Mouse (Mus musculus): Measurements from ENCODE around the gene Slc25a42.
A peak's percentile ranks its signal among the peaks of the same experiment; 100 is the strongest.

Gene Slc25a42

DNA sequence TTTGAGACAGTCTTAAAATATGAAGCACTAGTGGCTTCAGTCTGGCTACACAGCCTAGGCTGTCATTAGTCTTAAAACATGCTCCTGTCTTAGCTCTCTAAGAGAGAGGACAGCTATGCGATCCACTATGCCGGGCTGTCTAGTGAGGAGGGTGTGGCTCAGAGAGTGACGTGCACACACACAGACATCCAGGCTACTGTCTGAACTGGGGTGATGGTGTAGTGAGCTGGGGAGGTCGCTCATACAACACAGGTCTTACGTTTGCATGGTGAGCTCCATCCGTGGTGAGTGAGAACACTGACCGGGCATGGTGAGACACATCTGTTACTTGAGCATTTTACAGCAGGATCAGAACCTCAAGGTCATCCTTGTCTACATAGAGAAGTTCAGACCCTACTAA, 40.9 kb downstream of the Slc25a42 start:
- no peak for DNase-seq (ENCODE audit: low read depth, low spot score)

DNA sequence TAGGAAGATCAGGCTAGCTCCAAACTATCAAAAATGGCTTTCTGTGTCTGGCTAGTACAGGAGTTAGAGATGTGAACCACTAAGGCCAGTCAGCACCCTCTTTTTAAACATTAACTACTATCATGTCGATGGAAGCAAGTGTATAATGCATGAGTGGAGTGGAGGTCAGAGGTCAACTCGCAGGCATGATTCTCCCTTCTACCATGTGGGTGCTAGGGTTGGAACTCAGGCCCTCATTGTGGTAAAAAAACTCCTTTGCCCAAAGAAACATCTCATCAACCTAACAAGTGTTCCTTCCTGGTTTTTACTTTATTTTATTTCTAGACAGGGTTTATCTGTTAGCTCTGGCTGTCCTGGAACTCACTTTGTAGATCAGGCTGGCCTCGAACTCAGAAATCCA, 41.4 kb downstream of the Slc25a42 start:
- no peak for DNase-seq (ENCODE audit: low read depth, low spot score)

DNA sequence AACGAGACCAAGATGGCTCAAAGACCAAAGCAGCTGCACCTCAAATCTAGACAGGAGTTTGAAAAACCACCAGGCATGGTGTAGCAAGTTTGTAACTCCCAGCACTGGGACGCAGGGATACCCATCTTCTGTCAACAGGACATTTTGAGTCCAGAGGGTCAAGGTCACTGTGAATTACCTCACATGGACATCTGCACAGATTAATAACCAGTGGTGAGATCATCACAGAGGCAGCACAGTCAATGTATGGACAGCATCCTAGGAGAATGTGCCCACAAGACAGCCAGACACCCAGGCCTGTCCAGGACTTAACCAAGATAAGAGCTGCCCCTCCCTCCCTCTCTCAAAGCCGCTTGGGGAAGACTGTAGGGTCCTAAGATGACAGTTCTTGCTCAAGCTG, 42.0 kb downstream of the Slc25a42 start:
- no peak for DNase-seq (ENCODE audit: low read depth, low spot score)

DNA sequence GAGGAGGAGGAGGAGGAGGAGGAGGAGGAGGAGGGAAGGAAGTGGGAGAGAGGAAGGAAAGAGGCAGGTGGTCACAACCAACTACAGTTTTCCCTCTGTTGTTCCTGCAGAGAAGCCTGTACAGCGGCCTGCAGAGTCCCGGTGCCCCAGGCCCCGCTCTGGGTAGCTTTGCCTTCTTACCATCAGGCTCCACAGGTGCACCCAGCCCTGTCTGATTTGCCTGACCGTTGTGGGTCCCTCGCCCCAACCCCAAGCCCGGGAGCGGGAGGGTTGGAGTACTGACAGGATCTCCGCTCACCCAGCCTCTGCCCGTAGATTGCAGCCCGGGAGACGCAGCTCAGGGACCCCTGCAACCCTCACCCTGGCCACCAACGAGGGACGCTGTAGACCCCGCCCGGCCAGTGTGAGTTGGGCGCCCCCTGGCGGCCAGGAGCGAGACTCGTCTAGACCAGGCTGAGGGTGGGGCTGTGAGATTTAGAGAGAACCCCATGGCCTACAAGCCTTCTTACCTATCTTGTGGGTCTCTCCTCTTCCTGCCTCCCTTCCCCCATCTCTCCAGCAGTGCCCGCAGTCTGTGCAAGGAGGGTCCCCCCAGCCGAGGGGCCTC, 45.5 kb downstream of the Slc25a42 start:
- DNase-seq (ENCODE audit: low read depth, low spot score): peak; percentile 4

DNA sequence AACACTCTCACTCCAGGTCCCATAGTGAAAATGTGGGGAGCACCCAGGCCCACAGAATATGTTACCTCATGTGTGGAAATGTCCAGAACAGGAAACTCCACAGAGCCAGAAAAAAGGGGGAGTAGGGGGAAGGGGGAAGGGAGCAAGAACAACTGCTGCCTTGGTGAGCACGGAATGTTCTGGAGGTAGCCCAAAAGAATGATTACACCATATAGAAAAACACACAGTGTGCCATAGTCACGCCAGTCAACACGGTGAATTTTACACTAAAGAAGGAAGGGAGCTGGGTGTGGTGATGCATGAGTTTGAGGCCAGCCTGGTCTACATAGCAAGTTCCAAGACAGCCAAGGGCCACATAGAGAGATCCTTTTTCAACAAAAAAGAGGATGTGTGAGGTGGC, 48.8 kb downstream of the Slc25a42 start:
- no peak for DNase-seq (ENCODE audit: low read depth, low spot score)

DNA sequence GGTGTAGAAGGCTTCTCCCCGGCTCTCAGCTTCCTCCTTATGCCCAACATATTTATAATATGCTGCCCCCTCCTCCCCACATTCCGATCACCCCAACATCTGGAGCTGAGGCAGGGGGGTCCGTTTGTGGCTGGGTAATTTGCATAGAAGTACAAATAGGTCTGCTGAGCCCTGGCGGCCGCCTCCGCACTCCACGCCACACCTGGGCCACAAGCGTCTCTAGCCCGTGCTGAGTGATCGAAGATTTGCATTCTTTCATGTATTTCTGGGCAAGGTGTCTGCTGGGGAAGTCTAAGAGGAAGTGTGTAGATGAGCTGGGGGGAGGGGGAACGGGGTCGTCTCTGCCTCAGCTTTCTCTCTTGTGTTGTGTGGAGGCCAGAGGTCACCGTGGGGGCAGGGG, 52.1 kb downstream of the Slc25a42 start:
- no peak for DNase-seq (ENCODE audit: low read depth, low spot score)

DNA sequence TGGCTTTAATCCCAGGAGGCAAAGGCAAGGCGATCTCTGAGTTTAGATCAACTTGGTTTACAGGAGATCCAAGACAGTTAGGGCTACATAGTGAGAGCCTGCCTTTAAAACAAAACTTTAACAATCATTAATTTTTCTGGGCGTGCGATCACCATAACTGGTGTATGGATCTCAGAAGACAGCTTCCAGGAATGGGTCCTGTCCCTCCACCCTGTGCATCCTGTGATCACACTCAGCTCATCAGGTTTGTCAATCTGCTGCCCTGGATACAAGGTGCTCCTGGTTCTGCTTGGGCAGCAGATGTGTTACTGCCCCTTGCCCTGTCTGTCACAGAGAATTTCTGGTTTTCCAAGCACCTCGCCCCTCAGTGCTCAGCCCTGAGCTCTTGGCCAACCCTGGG, 52.9 kb downstream of the Slc25a42 start:
- DNase-seq (ENCODE audit: low read depth, low spot score): no peak

DNA sequence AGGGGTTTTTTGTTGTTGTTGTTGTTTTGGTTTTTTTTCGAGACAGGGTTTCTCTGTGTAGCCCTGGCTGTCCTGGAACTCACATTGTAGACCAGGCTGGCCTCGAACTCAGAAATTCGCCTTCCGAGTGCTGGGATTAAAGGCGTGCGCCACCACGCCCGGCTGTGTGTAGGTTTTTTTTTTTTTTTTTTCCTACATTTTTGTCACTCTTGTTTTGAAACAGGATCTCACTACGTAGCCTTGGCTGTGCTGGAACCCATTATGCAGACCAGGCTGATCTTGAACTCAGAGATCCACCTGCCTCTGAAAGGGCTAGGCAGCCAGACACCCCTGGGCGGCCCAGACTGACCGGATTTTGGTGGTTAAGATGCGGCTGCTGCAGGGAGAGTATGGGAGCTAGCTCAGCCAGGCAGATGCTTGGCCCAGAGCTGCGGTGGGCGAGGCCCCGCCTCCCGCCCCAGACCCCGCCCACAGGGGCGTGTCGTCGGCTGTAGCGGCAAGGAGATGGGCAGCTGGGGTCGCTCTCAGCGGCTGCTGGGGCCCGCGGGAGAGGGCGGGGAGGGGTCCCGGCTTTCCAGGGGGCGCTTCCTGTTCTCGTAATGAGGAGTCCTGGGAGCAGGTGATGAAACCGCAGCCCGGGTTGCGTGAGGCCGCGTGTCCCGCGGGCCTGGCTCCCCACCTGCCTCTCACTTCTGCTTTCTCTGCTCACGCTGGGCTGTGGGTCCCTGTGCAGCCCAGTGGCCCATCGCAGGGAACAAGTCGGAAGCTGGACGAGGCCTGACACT, 53.8 kb downstream of the Slc25a42 start:
- DNase-seq (ENCODE audit: low read depth, low spot score): peak; percentile 50

DNA sequence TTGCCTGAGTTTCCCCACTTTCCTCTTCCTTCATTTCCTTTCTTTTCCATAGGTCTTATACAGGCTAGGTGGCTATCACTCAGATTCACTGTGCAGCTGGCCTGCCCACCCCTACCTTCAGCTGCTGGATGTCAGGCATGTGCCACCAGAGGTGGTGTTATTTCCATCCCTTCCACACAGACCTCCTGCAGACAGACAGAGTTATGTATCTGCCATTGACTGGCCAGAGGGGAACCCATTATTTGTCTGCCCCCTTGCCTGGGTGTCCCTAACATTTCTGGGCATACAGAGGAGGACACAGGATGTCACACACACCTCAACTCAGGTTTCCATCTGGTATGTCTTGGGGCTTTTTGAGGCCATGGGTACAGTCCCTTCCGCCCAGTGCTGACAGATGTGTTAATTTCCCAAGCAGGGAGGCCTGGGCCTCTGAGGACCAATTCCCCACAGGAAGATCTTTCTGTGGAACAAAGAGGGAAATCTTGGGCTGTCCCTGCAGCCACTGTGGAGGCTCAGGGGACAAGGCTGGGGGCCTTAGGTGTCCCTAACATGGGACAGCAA, 54.8 kb downstream of the Slc25a42 start:
- no peak for DNase-seq (ENCODE audit: low read depth, low spot score)

DNA sequence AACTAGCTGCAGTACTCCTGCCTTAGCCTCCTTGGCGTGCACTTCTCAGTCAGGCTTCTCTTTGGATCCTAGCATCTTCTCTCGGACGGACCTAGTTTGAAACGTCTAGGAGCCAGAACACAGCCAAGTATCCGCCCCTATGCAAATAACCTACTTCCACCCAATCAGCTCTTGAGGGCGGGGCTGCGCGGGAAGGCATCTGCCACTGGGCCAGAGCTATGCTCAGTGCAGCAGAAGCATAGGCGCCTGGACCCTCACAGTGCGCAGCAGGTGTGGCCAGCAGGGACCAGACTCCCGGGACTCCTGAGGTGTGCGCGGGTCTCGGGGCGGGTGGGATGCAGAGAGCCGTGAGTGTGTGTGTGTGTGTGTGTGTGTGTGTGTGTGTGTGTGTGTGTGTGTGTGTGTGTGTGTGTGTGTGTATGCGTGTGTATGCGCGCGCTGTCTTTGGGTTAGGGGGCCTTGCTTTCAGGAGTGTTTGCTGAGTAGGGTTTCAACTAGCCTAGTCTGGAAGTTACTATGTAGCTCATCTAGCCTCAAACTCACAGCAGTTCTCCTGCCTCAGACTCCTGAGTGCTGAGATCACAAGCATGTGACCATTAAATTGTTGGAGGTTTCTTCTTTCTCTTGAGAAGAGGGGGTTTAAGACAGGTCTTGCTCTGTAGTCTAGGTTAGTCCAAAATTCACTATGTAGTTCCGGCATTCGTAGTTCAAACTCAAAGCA, 59.4 kb downstream of the Slc25a42 start:
- DNase-seq (ENCODE audit: low read depth, low spot score): no peak

DNA sequence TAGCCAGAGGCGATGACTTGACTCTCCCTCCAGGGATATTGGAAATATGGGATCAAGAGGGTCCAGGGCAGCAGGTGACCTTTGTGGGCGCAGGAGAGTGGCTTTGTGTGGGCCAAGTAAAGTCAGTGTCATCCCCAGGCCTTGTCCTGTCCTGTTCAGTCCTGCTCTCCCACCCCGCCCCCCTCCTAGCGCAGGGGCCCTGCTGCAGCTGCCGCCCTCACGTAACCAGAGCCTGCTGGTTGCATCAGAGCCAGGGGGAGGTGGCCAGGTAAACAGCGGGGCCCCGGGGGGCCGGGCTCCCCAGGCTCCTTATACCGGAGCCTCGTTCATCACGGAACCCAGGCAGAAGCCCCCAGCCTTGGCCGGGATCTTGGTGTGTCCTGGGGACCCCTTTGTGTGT, 61.9 kb downstream of the Slc25a42 start:
- no peak for DNase-seq (ENCODE audit: low read depth, low spot score)

DNA sequence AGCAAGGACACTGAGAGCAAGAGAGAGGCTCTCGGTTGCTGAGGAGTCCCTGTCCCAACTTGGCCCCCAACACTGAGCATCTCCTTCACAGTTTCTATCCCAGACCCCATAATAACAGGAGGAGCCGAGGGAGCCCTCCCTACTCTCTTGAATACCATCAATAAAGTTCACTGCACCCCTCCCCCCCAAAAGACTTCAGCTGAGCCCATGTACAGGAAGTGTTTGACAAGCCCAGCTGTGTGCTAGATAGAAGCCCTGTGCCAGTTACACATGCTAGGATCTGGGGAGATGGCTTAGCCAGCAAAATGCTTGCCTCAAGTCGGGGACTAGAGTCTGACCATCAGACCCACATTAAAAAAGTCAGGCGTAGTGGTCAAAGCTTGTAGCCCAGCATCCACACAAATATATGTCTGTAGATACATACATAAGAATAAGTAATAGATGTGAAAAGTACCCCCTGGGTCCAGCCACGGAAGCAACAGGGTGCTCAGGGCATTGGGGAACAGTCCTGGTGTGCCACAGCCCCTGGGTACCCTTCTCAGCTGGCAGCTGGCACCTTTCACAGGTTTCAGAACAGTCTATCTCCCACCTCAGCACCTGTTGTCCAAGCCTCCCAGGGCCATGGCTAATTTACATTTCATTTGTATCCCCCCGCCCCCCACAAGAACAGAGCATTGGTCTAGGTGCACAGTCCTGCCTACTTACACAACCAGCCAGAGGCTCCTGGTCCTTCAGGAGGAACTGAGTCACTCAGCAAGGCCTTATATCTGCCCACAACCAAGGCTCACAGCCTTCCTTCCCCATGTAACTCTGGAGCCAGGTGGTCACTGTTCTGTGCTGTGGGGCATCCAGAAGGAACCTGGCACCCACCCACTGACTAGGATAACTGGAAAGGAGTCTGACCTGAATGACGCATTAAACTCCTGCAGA, 64.2 kb downstream of the Slc25a42 start:
- no peak for DNase-seq (ENCODE audit: low read depth, low spot score)

DNA sequence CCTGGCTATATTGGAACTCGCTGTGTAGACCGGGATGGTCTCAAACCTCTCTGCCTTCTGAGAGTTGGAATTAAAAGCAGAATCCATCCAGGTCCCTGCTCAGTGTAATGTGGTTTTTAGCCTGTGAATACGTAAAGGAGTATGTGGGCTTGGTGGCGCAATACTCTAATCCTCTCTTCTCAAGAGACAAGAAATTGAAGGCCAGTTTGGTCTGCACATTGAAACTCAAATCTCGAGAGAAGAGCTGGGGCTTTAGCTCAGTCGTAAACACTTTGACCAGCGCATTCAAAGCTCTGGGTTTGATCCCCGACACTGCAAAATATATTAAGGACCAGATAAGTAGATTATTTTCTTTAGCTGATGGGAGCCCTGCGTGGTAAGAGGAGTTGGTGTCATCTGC, 72.1 kb downstream of the Slc25a42 start:
- no peak for DNase-seq (ENCODE audit: low read depth, low spot score)

DNA sequence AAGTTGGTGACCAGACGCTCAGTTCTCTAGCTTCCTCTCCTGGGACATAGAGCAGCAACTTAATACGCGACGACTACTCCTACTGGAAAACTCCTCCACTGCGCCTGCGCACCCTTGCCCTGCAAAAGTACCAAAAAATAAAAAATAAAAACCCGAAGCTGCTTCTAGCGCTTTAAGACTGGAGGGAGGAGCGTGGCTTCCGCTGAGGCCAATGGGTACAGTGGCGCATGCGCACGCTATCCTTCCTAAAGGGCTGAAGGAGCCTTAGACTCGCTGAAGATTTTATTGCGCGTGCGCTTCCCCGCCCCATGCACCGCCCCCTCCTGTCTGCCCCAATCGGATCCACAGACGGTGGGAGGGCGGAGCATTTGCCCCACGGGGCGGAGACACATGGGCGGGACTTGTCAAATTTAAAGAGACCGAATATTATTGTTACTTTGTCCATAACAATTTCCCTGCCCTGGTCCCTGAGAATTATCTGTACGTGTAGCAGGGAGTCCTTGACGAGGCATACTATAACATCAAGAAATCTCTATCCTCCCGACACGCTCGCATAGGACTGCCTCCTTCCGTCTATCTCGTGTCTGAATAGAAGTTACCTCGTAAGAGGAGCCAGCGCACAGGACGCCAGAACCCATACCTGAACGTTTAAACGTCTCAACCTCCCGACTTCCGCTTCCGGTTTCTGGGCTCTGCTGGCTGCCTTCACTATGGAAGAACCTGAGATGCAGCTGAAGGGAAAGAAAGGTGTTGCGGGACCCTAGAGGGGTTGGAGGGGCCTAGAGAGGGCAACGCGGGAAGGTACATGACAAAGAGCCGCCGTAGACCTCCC, 72.9 kb downstream of the Slc25a42 start, which contains the start of the genes Rfxank, Borcs8 and Mef2b:
TSS of gene Rfxank (minus strand) at position 129 of the 832 bp plus-strand sequence.
TSS of gene Borcs8 (plus strand) at position 474 of the 832 bp plus-strand sequence.
TSS of gene Mef2b (plus strand) at position 686 of the 832 bp plus-strand sequence.
- peak; percentile 99 for DNase-seq (ENCODE audit: low read depth, low spot score)

DNA sequence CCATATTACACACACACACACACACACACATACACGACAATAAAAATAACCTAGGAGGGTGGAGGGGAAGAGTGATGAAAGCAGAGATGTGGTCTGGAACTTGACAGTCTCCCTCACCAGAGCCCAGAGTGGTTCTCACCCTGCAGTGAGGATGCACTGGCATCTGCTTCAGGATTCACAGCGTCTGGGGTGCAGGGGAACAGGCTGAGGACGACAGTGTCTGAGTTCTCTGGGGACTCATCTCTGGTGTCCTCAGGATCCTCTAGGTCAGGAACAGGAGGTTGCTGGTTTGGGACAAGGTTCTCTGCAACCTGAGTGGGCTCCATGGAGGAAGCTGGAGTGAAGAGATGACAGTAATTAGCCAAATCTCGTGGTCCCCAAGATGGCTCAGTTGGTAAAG, 74.2 kb downstream of the Slc25a42 start:
- no peak for DNase-seq (ENCODE audit: low read depth, low spot score)

DNA sequence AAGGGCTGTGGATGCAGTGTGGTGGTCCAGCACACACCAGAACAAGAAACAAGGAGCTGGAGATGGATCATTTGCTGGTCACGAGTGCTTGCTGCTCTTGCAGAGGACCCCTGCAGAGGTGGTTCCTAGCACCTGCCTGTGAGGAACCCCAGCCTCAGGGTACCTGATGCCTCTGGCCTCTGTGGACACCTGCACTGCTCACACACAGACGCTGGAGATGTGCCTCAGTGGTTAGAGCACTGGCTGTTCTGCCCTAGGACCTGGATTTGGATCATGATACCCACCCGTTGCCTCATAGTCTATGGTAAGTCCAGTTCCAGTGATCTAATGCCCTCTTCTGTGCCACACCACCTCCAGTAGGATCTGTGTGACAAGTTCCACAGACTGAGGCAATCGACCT, 75.5 kb downstream of the Slc25a42 start:
- DNase-seq (ENCODE audit: low read depth, low spot score): no peak

DNA sequence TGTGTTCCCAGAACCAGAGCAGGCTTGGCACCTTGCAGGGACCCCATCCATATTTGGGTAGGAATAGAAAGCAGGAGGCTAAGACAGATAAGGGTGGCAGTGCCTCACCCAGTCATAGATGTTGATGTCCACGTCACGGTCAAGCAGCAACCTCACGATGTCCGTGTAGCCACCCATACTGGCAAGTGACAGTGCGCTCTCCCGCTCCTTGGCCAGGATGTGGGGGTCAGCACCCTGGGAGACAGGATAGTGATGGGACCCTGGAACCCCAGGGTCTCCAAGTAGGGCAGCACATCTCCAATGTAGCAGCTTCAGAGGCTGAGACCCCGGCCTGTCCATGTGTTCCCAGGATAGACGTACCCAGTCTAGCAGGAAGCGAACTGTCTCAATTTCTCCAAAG, 77.2 kb downstream of the Slc25a42 start:
- no peak for DNase-seq (ENCODE audit: low read depth, low spot score)
